Mouse (Mus musculus) embryonic facial prominence, embryonic 14.5 days (tissue): Measurements from ENCODE around the gene Tmem267. TPM values are rescaled to one million over a fixed set of nuclear protein-coding genes. Genes with fewer than 3 reads are reported as not detected.
"Not testable (repeated sequence)": the region's sequence is repeated elsewhere in the genome, so short reads cannot be mapped to it uniquely, and the experiment has no call there.

Experiments used
- ATAC-seq: fragments of 200-750 bp; cut with Nextera tagmentation; 2 replicates; pipeline ENCODE4 v1.8.0; 2017; ENCODE audit warnings: low read depth, moderate number of reproducible peaks, moderate TSS enrichment
- DNase-seq: peaks from one replicate; pipeline ENCODE4 v3.0.0-alpha.2; 2015; ENCODE audit warnings: low spot score
- H3K27ac ChIP-seq: fragments of 300-500 bp; sonication (generic); replicated peaks from 2 replicates; pipeline ENCODE4 v1.5.1; 2014; ENCODE audit warnings: low read depth, mild to moderate bottlenecking, low read length, moderate library complexity
- H3K27me3 ChIP-seq: fragments of 300-500 bp; sonication (generic); replicated peaks from 2 replicates; pipeline ENCODE4 v1.6.1; 2014; ENCODE audit warnings: low read length; ENCODE audit not compliant: control insufficient read depth, insufficient read depth
- H3K36me3 ChIP-seq: fragments of 300-500 bp; sonication (generic); 2 replicates; pipeline ENCODE4 v1.6.1; 2014; ENCODE audit warnings: low read length, mixed read lengths; ENCODE audit not compliant: control insufficient read depth, insufficient read depth
- H3K4me1 ChIP-seq: fragments of 300-500 bp; sonication (generic); 2 replicates; pipeline ENCODE4 v1.6.1; 2014; ENCODE audit warnings: antibody characterized with exemption, low read length; ENCODE audit not compliant: control insufficient read depth, insufficient read depth
- H3K4me2 ChIP-seq: fragments of 300-500 bp; sonication (generic); 2 replicates; pipeline ENCODE4 v1.6.1; 2014; ENCODE audit warnings: low read depth, mild to moderate bottlenecking, low read length, moderate library complexity, mixed read lengths
- H3K4me3 ChIP-seq: fragments of 300-500 bp; sonication (generic); 2 replicates; pipeline ENCODE4 v1.5.1; 2014; ENCODE audit warnings: low read depth, mild to moderate bottlenecking, low read length
- H3K9ac ChIP-seq: fragments of 300-500 bp; sonication (generic); 2 replicates; pipeline ENCODE4 v1.6.1; 2014; ENCODE audit warnings: low read depth, mild to moderate bottlenecking, low read length, moderate library complexity, mixed read lengths
- H3K9me3 ChIP-seq: fragments of 300-500 bp; sonication (generic); 2 replicates; pipeline ENCODE4 v1.6.1; 2016; ENCODE audit warnings: low read length; ENCODE audit not compliant: control insufficient read depth
- WGBS: fragments of 180-500 bp; shearing (Covaris S2); extraction: QIAGEN DNeasy Blood & Tissue Kit; methylation state at CpG from one replicate; pipeline ENCODE4 v1.1.7; 2014; 5-methylcytosine and 5-hydroxymethylcytosine counted together
- polyA plus RNA-seq: library from polyadenylated mRNA; unstranded; fragments of >200 nt; fragmentation: Nextera tagmentation; extraction: Ambion mirVana; gene quantifications from 2 replicates; pipeline ENCODE4 v1.2.1, GENCODE M21; 2014

Gene Tmem267
- polyA plus RNA-seq, 1 experiment from 2014 or later = 1.5 TPM

DNA sequence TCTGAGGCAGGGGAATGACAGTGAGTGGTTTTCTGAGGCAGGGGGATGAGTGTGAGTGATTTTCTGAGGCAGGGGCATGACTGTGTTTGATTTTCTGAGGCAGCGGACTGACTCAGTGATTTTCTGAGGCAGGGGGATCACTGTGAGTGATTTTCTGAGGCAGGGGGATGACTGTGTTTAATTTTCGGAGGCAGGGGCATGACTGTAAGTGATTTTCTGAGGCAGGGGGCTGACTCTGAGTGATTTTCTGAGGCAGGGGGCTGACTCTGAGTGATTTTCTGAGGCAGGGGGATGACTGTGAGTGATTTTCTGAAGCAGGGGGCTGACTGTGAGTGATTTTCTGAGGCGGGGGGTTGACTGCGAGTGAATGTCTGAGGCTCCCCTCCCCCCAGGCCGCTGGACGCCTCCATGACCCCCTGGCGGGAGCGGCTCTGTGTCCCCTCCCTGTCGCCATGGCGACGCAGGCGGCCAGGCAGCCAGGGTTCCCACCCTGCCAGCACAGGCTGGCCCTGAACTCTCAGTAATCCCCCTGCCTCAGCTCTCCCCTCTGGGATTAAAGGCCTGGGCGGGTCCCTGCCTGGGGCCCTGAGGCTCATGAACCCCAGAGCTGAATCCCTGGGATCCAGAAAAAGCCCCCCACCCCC lies 115.0 kb downstream of the Tmem267 start:
- not testable (repeated sequence) for H3K4me1 ChIP-seq, H3K9me3 ChIP-seq, H3K27me3 ChIP-seq, H3K4me2 ChIP-seq, ATAC-seq, H3K36me3 ChIP-seq, H3K9ac ChIP-seq, H3K4me3 ChIP-seq, H3K27ac ChIP-seq
- WGBS = 41% methylated on average over 12 of the region's 13 CpGs
- peak; percentile 26 for DNase-seq

DNA sequence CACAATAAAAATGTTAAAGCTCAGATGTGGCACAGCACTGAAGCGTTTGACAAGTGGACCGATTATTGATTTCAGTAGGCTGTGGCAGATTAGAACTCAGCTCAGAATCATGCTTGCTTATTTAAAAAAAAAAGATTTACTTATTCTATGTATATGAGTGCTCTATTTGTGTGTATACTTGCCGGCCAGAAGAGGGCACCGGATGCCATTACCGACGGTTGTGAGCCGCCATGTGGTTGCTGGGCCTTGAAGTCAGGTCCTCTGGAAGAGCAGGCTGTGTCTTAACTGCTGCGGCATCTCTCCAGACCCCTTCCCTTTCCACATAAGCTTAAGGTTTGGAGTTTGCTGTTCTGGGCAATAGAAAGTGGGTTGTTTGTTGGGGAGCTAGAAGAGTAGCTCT lies 116.1 kb downstream of the Tmem267 start:
- DNase-seq, H3K27me3 ChIP-seq, ATAC-seq, H3K27ac ChIP-seq, H3K4me2 ChIP-seq, H3K9me3 ChIP-seq, H3K4me1 ChIP-seq, H3K36me3 ChIP-seq, H3K9ac ChIP-seq, H3K4me3 ChIP-seq: not testable (repeated sequence)
- 94% methylated on average over 6 of the region's 8 CpGs for WGBS

DNA sequence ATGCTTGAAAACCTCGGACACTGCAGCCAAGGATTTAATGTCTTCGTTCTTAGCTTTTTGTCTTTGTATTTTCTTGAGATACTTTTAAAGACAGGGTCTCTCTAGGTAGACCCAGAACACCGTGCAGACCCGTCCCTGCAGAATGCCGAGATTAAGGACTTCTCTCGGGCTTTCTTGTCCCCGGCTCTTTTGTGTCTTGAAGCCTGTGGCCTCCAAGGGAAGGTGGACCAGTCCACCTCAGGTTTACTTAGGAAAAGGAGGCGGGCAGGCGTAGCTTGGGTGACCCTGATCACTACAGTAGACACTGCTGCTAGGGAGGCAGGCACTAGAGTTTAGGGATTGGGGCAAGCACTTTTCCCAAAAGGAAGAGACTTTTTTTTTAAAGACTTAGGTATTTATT lies 116.5 kb downstream of the Tmem267 start:
- not testable (repeated sequence) for H3K36me3 ChIP-seq, H3K27ac ChIP-seq, H3K4me2 ChIP-seq, DNase-seq, H3K4me1 ChIP-seq, H3K9me3 ChIP-seq, H3K9ac ChIP-seq, H3K27me3 ChIP-seq, H3K4me3 ChIP-seq
- ATAC-seq = peak; percentile 10; the same call in 1 of the 2 replicates
- 91% methylated on average over 7 of the region's 9 CpGs for WGBS

DNA sequence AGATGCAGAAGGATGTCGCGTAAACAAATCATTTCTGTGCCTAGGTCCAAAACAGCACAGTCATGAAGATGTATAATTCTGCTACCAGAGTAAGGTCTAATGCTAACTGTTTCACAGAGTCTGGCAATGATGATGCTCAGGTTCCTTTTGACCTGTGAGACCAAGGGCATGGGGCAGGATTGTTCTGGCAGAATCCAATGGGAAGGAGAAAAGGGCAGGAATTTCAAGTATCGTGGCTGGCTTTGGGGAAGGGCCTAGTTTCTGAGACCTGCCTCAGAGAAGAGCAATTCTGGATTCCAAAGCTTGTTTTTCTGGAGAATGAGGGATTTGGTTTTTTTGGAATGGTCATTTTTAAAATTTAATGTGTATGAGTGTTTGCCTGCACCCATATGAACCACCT lies 131.0 kb downstream of the Tmem267 start:
- Histone ChIP-seq H3K9ac (no peak overlapping the region), H3K4me3 (no peak overlapping the region), H3K27ac (no peak overlapping the region), H3K27me3 (no peaks in the 10 kb centered on the region), H3K36me3 (no peaks in the 10 kb centered on the region), H3K4me1 (no peaks in the 10 kb centered on the region), H3K4me2 (no peak overlapping the region), H3K9me3 (no peaks in the 10 kb centered on the region)
- ATAC-seq = no peak
- no peak for DNase-seq
- WGBS = 95% methylated on average over 3 of the region's 3 CpGs

DNA sequence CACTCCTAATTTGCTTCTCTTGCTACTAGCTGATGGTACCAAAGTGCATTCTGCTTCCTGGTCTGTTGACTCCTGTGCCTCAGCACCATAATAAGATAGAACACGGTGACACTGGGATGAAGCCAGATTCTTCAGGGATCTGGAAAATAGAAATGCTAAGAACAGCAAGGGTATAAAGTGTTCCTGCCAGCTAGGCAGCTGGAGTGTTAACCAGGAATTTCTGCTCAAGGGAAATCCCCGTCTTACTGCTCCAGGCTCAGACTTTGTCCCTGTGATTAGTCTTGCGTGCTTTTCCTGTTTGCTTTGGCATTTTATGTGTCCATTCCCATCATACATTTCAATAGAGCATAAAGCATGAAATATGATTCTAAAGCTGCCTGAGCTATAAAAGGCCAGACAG lies 131.9 kb downstream of the Tmem267 start:
- H3K4me1 ChIP-seq = no peaks in the 10 kb centered on the region
- WGBS = 57% methylated on average over 3 of the region's 3 CpGs

DNA sequence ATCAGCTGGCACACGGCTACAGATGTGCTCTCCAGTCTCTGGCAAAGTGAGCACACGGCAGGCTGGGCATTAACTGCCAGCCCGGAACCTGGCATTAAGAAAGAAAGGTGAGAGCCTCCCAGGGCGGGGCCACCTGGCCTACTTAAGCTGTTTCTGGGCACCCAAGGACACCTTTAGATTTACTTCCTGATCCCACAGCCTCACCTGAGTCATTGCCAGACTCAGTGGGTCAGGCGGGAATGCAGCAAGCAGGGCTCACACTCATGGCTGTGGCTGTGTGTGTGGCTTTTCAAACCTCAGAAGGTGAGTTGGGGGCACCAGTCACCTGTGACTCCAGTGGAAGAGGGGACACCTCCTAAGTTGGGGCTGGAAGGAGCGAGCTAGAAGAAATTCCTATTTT lies 135.8 kb downstream of the Tmem267 start, which contains the start of gene Ccl28:
Ccl28 (plus strand) TSS at position 186 of the 400 bp plus-strand sequence.
- Histone ChIP-seq H3K36me3 (no peaks in the 10 kb centered on the region), H3K27ac (no peak within 1 kb of the TSS), H3K9ac (no peak within 1 kb of the TSS), H3K4me1 (no peaks in the 10 kb centered on the region), H3K9me3 (no peaks in the 10 kb centered on the region), H3K4me2 (no peak within 1 kb of the TSS), H3K27me3 (no peaks in the 10 kb centered on the region), H3K4me3 (no peak within 1 kb of the TSS)
- WGBS = 76% methylated on average over 6 of the region's 6 CpGs
- DNase-seq = no peak
- no peak for ATAC-seq

More for the DNA sequence above, 131.9 kb downstream of the Tmem267 start:
- H3K9me3 ChIP-seq = no peaks in the 10 kb centered on the region
- DNase-seq (peak; percentile 70), ATAC-seq (no peak)
- no peak overlapping the region for H3K9ac ChIP-seq
- no peak overlapping the region for H3K27ac ChIP-seq
- H3K4me2 ChIP-seq = no peak overlapping the region
- H3K36me3 ChIP-seq = no peaks in the 10 kb centered on the region
- no peaks in the 10 kb centered on the region for H3K27me3 ChIP-seq
- H3K4me3 ChIP-seq = no peak overlapping the region

DNA sequence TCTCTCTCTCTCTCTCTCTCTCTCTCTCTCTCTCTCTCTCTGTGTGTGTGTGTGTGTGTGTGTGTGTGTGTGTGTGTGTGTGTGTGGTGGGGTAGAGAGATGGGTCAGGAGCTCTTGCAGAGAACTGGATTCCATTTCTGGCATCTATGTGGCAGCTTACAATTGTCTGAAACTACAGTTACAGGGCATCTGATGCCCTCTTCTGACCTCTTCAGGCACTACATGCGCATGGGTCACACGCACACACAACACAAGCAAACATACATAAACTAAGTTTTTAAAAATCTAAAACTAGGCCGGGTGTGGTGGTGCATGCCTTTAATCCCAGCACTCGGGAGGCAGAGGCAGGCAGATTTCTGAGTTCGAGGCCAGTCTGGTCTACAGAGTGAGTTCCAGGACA lies 138.1 kb downstream of the Tmem267 start:
- not testable (repeated sequence) for H3K36me3 ChIP-seq, H3K27me3 ChIP-seq, H3K27ac ChIP-seq, H3K4me1 ChIP-seq, H3K4me3 ChIP-seq, H3K4me2 ChIP-seq, DNase-seq, H3K9me3 ChIP-seq, ATAC-seq, H3K9ac ChIP-seq
- 89% methylated on average over 5 of the region's 5 CpGs for WGBS

DNA sequence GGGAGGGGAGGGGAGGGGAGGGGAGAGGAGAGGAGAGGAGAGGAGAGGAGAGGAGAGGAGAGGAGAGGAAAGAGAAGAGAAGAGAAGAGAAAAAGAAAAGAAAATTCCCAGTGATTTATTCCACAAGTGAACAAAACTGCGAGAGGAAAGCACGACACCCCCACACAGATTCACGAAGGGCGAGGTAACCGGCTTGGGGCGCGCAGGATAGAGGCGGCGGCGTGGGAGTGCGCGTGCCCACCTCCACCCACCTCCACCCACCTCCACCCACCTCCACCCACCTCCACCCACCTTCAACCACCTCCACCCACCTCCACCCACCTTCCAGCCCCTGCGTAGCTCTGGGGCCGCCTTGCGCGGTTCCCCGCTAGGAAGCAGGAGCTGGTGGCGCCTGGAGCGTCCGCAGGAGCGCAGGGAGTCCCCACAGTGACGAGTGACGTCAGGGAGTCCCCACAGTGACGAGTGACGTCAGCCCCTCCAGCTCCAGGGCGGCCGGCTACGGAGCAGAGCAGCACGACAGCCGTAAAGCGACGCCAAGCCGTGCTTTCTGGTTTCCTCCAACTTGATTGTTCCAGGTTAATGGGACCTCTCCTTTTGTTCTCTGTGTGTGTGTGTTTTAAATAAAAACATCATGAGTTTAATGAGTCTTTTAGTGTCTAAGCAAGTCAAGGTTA lies 143.8 kb downstream of the Tmem267 start:
- DNase-seq (peak; percentile 96), ATAC-seq (peak; percentile 96)
- under 1% methylated on average over 18 of the region's 33 CpGs for WGBS
- no peaks in the 10 kb centered on the region for H3K27me3 ChIP-seq
- H3K27ac ChIP-seq = no peak overlapping the region; the same call in 1 of the 2 replicates
- peak overlapping the region; percentile 62 for H3K4me2 ChIP-seq
- H3K4me1 ChIP-seq = no peaks in the 10 kb centered on the region
- H3K9me3 ChIP-seq = no peaks in the 10 kb centered on the region
- peak overlapping the region; percentile 61 for H3K9ac ChIP-seq
- H3K36me3 ChIP-seq = no peaks in the 10 kb centered on the region
- peak overlapping the region; percentile 54 for H3K4me3 ChIP-seq

DNA sequence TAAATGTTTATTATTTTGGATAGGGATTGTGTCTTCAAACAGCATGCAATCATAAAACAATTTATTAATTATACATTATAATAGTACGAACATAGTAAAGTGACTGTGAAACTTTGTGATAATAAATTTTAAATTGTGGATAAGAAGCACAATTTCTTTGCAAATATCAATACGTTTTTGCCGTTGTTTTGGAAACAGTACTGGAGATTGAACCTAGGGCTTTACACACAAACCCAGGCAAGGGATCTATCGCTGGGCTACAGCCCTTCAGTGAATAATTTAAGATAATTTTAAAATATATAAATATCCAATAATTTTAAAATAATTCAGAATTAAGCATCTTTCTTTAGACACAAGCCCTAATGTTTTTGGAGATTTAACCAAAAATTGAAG lies 144.3 kb downstream of the Tmem267 start:
- H3K36me3 ChIP-seq = no peaks in the 10 kb centered on the region
- 86% methylated on average over 4 of the region's 4 CpGs for WGBS
- peak overlapping the region; percentile 54 for H3K4me3 ChIP-seq
- DNase-seq (no peak), ATAC-seq (no peak)
- H3K4me1 ChIP-seq = no peaks in the 10 kb centered on the region
- no peak overlapping the region for H3K27ac ChIP-seq
- H3K4me2 ChIP-seq = peak overlapping the region; percentile 62
- H3K9ac ChIP-seq = no peak overlapping the region; the same call in 1 of the 2 replicates
- H3K9me3 ChIP-seq = no peaks in the 10 kb centered on the region
- H3K27me3 ChIP-seq = no peaks in the 10 kb centered on the region
